Mouse (Mus musculus): Measurements from ENCODE around the gene Rbms2.

Gene Rbms2

GRCm38 (mm10) chr10:128083688-128084087 is 96.4 kb downstream of the Rbms2 start:
- in situ Hi-C loops (cut with MboI; ENCODE audit: low pct_unique_long_range_greater_than_20kb in 1 of 2, low sequenced_read_pairs in 2 of 2, unreplicated experiment in 1 of 2), result no loop called here

DNA sequence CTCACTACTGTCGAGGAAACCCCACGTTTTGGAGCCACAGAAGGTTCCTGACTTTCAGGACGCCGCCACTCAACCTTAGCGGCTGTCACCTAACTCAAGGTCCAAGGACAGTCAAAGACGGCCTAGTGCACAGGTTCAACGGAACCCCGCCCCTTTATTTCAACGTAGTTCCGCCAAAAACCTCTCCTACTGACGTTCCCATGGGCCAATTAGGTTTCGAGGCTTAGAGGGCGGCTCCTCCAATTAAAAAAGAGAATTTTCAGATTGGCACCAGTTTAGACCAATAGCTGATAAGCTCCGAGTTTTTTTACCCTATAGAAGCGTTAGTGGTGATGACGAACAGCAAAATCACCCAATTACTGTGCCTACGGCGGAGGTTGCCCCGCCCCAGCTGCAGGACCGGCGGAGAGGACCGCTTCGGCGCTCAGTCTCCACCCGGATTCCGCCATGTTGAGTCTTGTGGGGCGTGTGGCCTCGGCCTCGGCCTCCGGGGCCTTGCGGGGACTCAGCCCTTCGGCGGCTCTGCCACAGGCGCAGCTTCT is 97.1 kb downstream of the Rbms2 start, which contains the start of gene Atp5b:
TSS of gene Atp5b (plus strand) at position 394 of the 542 bp plus-strand sequence.
- in situ Hi-C loops (cut with MboI; ENCODE audit: low pct_unique_long_range_greater_than_20kb in 1 of 2, low sequenced_read_pairs in 2 of 2, unreplicated experiment in 1 of 2), result no loop called here

DNA sequence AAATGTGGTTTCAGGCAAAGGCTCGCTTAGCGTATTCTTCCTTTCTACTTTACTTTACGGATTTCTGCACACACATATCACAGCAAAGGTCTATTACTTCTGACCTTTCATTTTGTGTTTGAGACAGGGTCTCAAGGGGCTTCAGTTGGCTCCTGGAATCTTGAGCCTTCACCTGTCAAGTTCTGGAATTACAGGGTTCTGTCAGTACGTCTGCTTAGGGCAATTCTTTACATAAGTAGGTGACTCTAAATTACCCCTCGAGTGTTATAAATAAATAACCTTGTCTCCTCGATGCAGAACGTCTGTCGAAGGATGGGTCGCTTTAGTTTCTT is 97.7 kb downstream of the Rbms2 start:
- in situ Hi-C loops (cut with MboI; ENCODE audit: low pct_unique_long_range_greater_than_20kb in 1 of 2, low sequenced_read_pairs in 2 of 2, unreplicated experiment in 1 of 2), result no loop called here

DNA sequence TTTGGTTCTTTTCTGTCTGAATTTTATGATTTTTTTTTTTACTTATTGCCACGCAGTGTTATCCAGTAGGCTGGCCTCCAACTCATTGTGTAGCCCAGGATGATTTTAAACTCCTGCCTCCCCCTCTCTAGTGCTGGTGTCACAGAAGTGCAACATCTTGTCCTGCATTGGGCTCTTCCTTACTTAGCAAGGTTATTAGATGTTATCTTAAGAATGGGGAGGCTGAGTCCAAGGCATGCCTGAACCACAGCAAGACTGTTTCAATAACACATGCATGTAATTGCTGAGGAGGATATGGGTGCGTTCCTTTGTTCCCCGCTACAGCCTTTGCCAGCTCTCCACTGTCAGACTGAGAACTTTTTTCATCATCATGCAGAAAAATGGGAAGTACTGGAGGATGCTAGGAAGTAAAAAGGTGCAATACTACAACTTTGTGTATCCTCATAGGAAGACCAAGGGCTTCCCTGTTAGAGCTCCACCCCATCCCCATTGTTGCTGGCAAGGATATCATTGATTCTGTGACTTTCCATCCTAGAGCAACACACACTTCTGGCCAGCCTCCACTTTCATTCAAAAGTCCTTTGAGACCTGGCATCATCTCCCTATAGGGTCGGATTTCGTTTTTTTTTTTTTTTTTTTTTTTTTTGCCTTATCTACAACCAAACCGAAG is 98.2 kb downstream of the Rbms2 start:
- in situ Hi-C loops (cut with MboI; ENCODE audit: low pct_unique_long_range_greater_than_20kb in 1 of 2, low sequenced_read_pairs in 2 of 2, unreplicated experiment in 1 of 2), result no loop called here

All from mouse embryonic stem cell (cell line).